7 mouse cellular contexts compared by ENCODE assay signal in the genomic region with DNA sequence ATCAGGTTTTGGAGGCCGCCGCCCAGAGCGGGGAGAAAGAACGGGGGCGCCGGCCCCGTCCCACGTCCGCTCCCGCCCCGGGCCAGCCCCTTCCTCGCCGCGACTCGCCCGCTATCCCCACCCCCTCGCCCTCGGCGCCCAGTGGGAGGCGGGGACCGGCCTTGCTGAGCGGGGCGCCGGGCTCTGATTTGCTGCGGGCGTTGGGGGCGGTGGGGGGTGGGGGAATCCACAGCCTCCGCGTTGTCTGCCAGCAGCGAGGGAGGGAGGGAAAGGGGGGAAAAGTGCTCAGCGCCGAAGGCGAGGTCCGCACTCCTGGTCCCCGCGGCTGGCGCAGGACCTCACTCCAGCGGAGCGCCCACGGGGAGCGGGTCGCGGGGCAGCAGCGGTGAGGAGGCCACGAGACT. TPM values are rescaled to one million over a fixed set of nuclear protein-coding genes. Genes with fewer than 3 reads are reported as not detected.
DNase-seq lines count a peak whose midpoint lies in the region; ATAC-seq and TF ChIP-seq lines count a peak whose summit lies in the region.

Col5a1 (plus strand) TSS at position 278 of the 404 bp plus-strand sequence.

- ATAC-seq in G1E (ENCODE audit: extremely low read depth, insufficient number of reproducible peaks, low FRiP score, poor library complexity, severe bottlenecking), result no peak
- ATAC-seq in forebrain, embryonic 14.5 days, result peak; percentile 91
- ATAC-seq in limb, embryonic 11.5 days (ENCODE audit: insufficient number of reproducible peaks, low FRiP score, low TSS enrichment, low read depth), result peak; percentile 84
- peak; percentile 81 for ATAC-seq in midbrain, embryonic 15.5 days (replicated peaks)

- no peak within 1 kb of the TSS for H3K27ac ChIP-seq in forebrain, embryonic 14.5 days (ENCODE audit: low read depth, low read length)
- peak within 1 kb of the TSS; percentile 86 for H3K27ac ChIP-seq in limb, embryonic 11.5 days (replicated peaks; ENCODE audit: low read depth, low read length)
- H3K27ac ChIP-seq in midbrain, embryonic 15.5 days, result 0 out of 2 replicates have a peak within 1 kb of the TSS, but pooled peaks have one; percentile 22

- peak within 1 kb of the TSS; percentile 98 for H3K4me2 ChIP-seq in forebrain, embryonic 14.5 days (ENCODE audit: low read length)
- H3K4me2 ChIP-seq in limb, embryonic 11.5 days (ENCODE audit: low read depth, severe bottlenecking), result peak within 1 kb of the TSS; percentile 79
- peak within 1 kb of the TSS; percentile 98 for H3K4me2 ChIP-seq in midbrain, embryonic 15.5 days

- peak within 1 kb of the TSS; percentile 68 for H3K9ac ChIP-seq in forebrain, embryonic 14.5 days (ENCODE audit: low read length)
- peak within 1 kb of the TSS; percentile 82 for H3K9ac ChIP-seq in limb, embryonic 11.5 days (ENCODE audit: low read length)
- H3K9ac ChIP-seq in midbrain, embryonic 15.5 days, result peak within 1 kb of the TSS; percentile 37

- peak within 1 kb of the TSS; percentile 15; the same call in 1 of the 2 replicates for H3K4me3 ChIP-seq in G1E (ENCODE audit: low read depth, low read length)
- H3K4me3 ChIP-seq in forebrain, embryonic 14.5 days (ENCODE audit: low read depth, low read length), result peak within 1 kb of the TSS; percentile 53
- peak within 1 kb of the TSS; percentile 70 for H3K4me3 ChIP-seq in limb, embryonic 11.5 days (ENCODE audit: low read depth, low read length)
- peak within 1 kb of the TSS; percentile 49 for H3K4me3 ChIP-seq in midbrain, embryonic 15.5 days

- H3K36me3 ChIP-seq in G1E (replicated peaks), result no peaks in the 10 kb centered on the region
- no peaks in the 10 kb centered on the region for H3K36me3 ChIP-seq in forebrain, embryonic 14.5 days (ENCODE audit: control insufficient read depth, insufficient read depth, low read length)
- H3K36me3 ChIP-seq in limb, embryonic 11.5 days (ENCODE audit: control insufficient read depth, insufficient read depth, low read length), result no peaks in the 10 kb centered on the region
- no peaks in the 10 kb centered on the region for H3K36me3 ChIP-seq in midbrain, embryonic 15.5 days (replicated peaks)

- no peaks in the 10 kb centered on the region; the same call in 1 of the 2 replicates for H3K9me3 ChIP-seq in G1E (replicated peaks)
- no peaks in the 10 kb centered on the region for H3K9me3 ChIP-seq in forebrain, embryonic 14.5 days (replicated peaks; ENCODE audit: control insufficient read depth, low read length)
- H3K9me3 ChIP-seq in limb, embryonic 11.5 days (ENCODE audit: control insufficient read depth, low read length), result no peaks in the 10 kb centered on the region
- no peaks in the 10 kb centered on the region for H3K9me3 ChIP-seq in midbrain, embryonic 15.5 days

- intact Hi-C loops in heart, postnatal 36 days (cut with DNase I), result loop anchor here (5.0 kb wide), 1 partner anchor 334 kb away; no protein-coding TSS in a partner anchor

- no peak for TF ChIP-seq CTCF in G1E (IDR thresholded peaks at IDR 0.05; ENCODE audit: low read depth, low read length)

- DNase-seq in G1E (ENCODE audit: low spot score), result no peak
- peak; percentile 90 to 92 for DNase-seq in adrenal gland, adult (ENCODE audit: inconsistent age in 2 of 2, low spot score in 1 of 2)
- peak; percentile 85 for DNase-seq in forebrain, embryonic 14.5 days (ENCODE audit: low spot score)
- peak; percentile 80 to 82 for DNase-seq in heart, postnatal 36 days
- peak; percentile 92 for DNase-seq in limb, embryonic 11.5 days (ENCODE audit: low spot score)
- peak; percentile 51 to 62 for DNase-seq in thymus, adult 18-20 months

- peaks cover 64% of the 10 kb centered on the region for H3K27me3 ChIP-seq in G1E (ENCODE audit: insufficient read depth, low read length)
- H3K27me3 ChIP-seq in forebrain, embryonic 14.5 days (replicated peaks; ENCODE audit: control insufficient read depth, insufficient read depth, low read length), result peaks cover 11% of the 10 kb centered on the region; the same call in 1 of the 2 replicates
- no peaks in the 10 kb centered on the region for H3K27me3 ChIP-seq in limb, embryonic 11.5 days (ENCODE audit: control insufficient read depth, insufficient read depth, low read length)
- peaks cover 20% of the 10 kb centered on the region for H3K27me3 ChIP-seq in midbrain, embryonic 15.5 days (replicated peaks)

- under 1% methylated on average over 32 of the region's 45 CpGs for WGBS in forebrain, embryonic 14.5 days
- WGBS in limb, embryonic 11.5 days, result 1% methylated on average over 38 of the region's 45 CpGs
- 0% methylated on average over 38 of the region's 45 CpGs for WGBS in midbrain, embryonic 15.5 days

- peaks cover 5% of the 10 kb centered on the region for H3K4me1 ChIP-seq in G1E (ENCODE audit: insufficient read depth, low read depth, low read length)
- peaks cover 15% of the 10 kb centered on the region; the same call in 1 of the 2 replicates for H3K4me1 ChIP-seq in forebrain, embryonic 14.5 days (ENCODE audit: control insufficient read depth, insufficient read depth, low read length)
- peaks cover 31% of the 10 kb centered on the region for H3K4me1 ChIP-seq in limb, embryonic 11.5 days (ENCODE audit: control insufficient read depth, insufficient read depth, low read length)
- H3K4me1 ChIP-seq in midbrain, embryonic 15.5 days, result peaks cover 28% of the 10 kb centered on the region

RNA-seq across cellular contexts. Expression of gene Col5a1, which starts in this region (rescaled TPM):
- 0.30 and 2.7 TPM in 2 replicates for total RNA-seq in G1E (2014; fragmentation: Nextera tagmentation)
- 0.17 and 1.0 TPM in 2 replicates for total RNA-seq in G1E (2017)
- polyA plus RNA-seq in G1E (2012), result 1.8 and 1.9 TPM in 2 replicates
- 5.3 and 6.9 TPM in 2 replicates for polyA plus RNA-seq in forebrain, embryonic 14.5 days (2014; fragmentation: Nextera tagmentation; extraction: Ambion mirVana)
- 10 to 100 TPM; 35.8 to 42.4 TPM for total RNA-seq in heart, postnatal 36 days (2021)
- polyA plus RNA-seq in limb, embryonic 11.5 days (2014; fragmentation: Nextera tagmentation; extraction: Ambion mirVana), result 28.3 and 28.5 TPM in 2 replicates
- 8.7 and 9.5 TPM in 2 replicates for polyA plus RNA-seq in midbrain, embryonic 15.5 days (2015; fragmentation: Nextera tagmentation; extraction: Ambion mirVana)

Comparison
In these comparisons a context has a peak if more than half of its experiments do, and no peak if none do; other contexts are left out.
1. RNA of gene Col5a1 (total RNA-seq): 35.8 to 42.4 TPM in heart, postnatal 36 days; 0.17 to 2.7 TPM in G1E; every median in the first group is over 10 times any median in the second.
2. H3K4me3 ChIP-seq: peak in every context shown above with its lines; median percentile 70 in limb, embryonic 11.5 days; 53 in forebrain, embryonic 14.5 days; 49 in midbrain, embryonic 15.5 days; 15 in G1E.
3. Peak in every context shown above with its lines, with median percentiles within 50 percentile points of each other: H3K4me2 ChIP-seq and H3K9ac ChIP-seq.